Mouse (Mus musculus): ENCODE measurements around the gene Clec5a. TPM values are rescaled to one million over a fixed set of nuclear protein-coding genes. Genes with fewer than 3 reads are reported as not detected.

Clec5a gene
- total RNA-seq, 2 experiments from 2014 or later, result 0.15 TPM

Other genes starting within 250 kb of the Clec5a start
- 1 to 10 TPM; 1.0 to 1.6 TPM for gene E330009J07Rik, start 149.7 kb downstream of the Clec5a start, total RNA-seq (2021)
- not detected for gene Wee2, start 146.7 kb downstream of the Clec5a start, total RNA-seq (2021)
- 10 to 100 TPM; 21.6 to 24.2 TPM for gene Ssbp1, start 114.5 kb downstream of the Clec5a start, total RNA-seq (2021)
- not detected for gene Tas2r137, start 94.6 kb downstream of the Clec5a start, total RNA-seq (2021)
- gene Tas2r108, start 92.3 kb downstream of the Clec5a start, total RNA-seq (2021), result not detected
- not detected for gene Prss37, start 66.3 kb downstream of the Clec5a start, total RNA-seq (2021)
- not detected for gene Olfr461, start 30.8 kb downstream of the Clec5a start, total RNA-seq (2021)
- not detected for gene Olfr460, start 16.3 kb downstream of the Clec5a start, total RNA-seq (2021)
- gene Tas2r138, start 27.5 kb upstream of the Clec5a start, total RNA-seq (2021), result not detected
- under 1 TPM; 0.43 to 0.54 TPM for gene Mgam, start 43.0 kb upstream of the Clec5a start, total RNA-seq (2021)